ENCODE assay signal across 9 mouse cellular contexts in the genomic region with DNA sequence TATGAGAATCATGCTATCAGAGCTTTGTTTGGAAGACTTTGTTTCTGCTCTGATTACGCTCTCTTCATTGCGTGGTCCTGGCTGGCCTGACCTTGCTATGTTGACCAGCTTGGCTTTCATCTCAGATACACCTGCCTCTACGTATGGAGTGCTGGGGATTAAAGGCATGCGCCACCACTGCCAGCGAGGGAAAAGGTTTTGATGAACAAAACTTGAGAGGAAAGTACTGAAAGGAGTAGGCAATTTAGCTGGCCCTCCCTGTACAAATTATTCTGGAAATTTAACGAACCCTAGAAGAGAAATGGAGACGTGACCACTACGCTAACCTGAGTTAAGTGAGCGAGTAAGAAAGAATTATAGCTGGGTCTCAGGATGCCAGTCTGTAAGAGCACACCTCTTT. TPM values are rescaled to one million over a fixed set of nuclear protein-coding genes. Genes with fewer than 3 reads are reported as not detected.
DNase-seq lines count a peak whose midpoint lies in the region; ATAC-seq and TF ChIP-seq lines count a peak whose summit lies in the region.
"Had no signal": no experiment of that assay in that cellular context is flagged by ENCODE, and none has a peak within 500 bp of the region (broad histone marks: within the 10 kb centered on the region; RNA-seq: fewer than 3 reads in every experiment).

No protein-coding gene starts in this region.

- no peak for ATAC-seq in kidney, postnatal 0 days (replicated peaks; ENCODE audit: low FRiP score, low read depth)
- ATAC-seq in forebrain, embryonic 12.5 days (ENCODE audit: low FRiP score): peak; percentile 7; the same call in 1 of the 2 replicates
- ATAC-seq in neural tube, embryonic 12.5 days (ENCODE audit: low FRiP score, low read depth): no peak

- 40% methylated on average over 9 of the region's 9 CpGs for WGBS in kidney, postnatal 0 days
- WGBS in forebrain, embryonic 12.5 days: 33% methylated on average over 9 of the region's 9 CpGs
- 47% methylated on average over 9 of the region's 9 CpGs for WGBS in limb, embryonic 10.5 days
- WGBS in neural tube, embryonic 12.5 days: 50% methylated on average over 9 of the region's 9 CpGs

- DNase-seq in kidney, postnatal 0 days (ENCODE audit: low spot score): no peak
- no peak for DNase-seq in kidney, adult 11 months
- DNase-seq in limb, embryonic 10.5 days (ENCODE audit: low spot score): peak; percentile 33
- DNase-seq in frontal cortex, postnatal 10 days (ENCODE audit: low spot score in 2 of 2): no peak
- no peak for DNase-seq in spleen, adult 12 weeks (ENCODE audit: low spot score)
- no peak for DNase-seq in spleen, postnatal 4 days (ENCODE audit: low spot score in 2 of 2)

- H3K4me3 ChIP-seq in kidney, postnatal 0 days (replicated peaks; ENCODE audit: low read depth, low read length): 0 out of 2 replicates have a peak overlapping the region, but pooled peaks have one; percentile 95
- H3K4me3 ChIP-seq in forebrain, embryonic 12.5 days (replicated peaks): no peak overlapping the region
- peak overlapping the region; percentile 82 for H3K4me3 ChIP-seq in limb, embryonic 10.5 days
- H3K4me3 ChIP-seq in neural tube, embryonic 12.5 days: no peak overlapping the region; the same call in 1 of the 2 replicates

- no peaks in the 10 kb centered on the region for H3K36me3 ChIP-seq in kidney, postnatal 0 days (ENCODE audit: insufficient read depth, low read length)
- no peaks in the 10 kb centered on the region for H3K36me3 ChIP-seq in forebrain, embryonic 12.5 days (replicated peaks)
- H3K36me3 ChIP-seq in limb, embryonic 10.5 days: no peaks in the 10 kb centered on the region
- H3K36me3 ChIP-seq in neural tube, embryonic 12.5 days: no peaks in the 10 kb centered on the region

- no peaks in the 10 kb centered on the region for H3K27me3 ChIP-seq in kidney, postnatal 0 days (ENCODE audit: insufficient read depth, low read length)
- H3K27me3 ChIP-seq in forebrain, embryonic 12.5 days: peaks cover 4% of the 10 kb centered on the region; the same call in 1 of the 2 replicates
- no peaks in the 10 kb centered on the region for H3K27me3 ChIP-seq in limb, embryonic 10.5 days (ENCODE audit: low read depth, poor library complexity, severe bottlenecking)
- no peaks in the 10 kb centered on the region for H3K27me3 ChIP-seq in neural tube, embryonic 12.5 days (replicated peaks)
- H3K27me3 ChIP-seq: Patski had no signal

- peak overlapping the region; percentile 77 for H3K4me2 ChIP-seq in kidney, postnatal 0 days (ENCODE audit: low read length)
- H3K4me2 ChIP-seq in forebrain, embryonic 12.5 days: peak overlapping the region; percentile 60
- H3K4me2 ChIP-seq in neural tube, embryonic 12.5 days (replicated peaks): peak overlapping the region; percentile 67

- H3K4me1 ChIP-seq in kidney, postnatal 0 days (replicated peaks; ENCODE audit: insufficient read depth, low read length): peaks cover 6% of the 10 kb centered on the region
- peaks cover 25% of the 10 kb centered on the region for H3K4me1 ChIP-seq in forebrain, embryonic 12.5 days
- H3K4me1 ChIP-seq in limb, embryonic 10.5 days: peaks cover 20% of the 10 kb centered on the region
- peaks cover 17% of the 10 kb centered on the region for H3K4me1 ChIP-seq in neural tube, embryonic 12.5 days

- H3K27ac ChIP-seq in kidney, postnatal 0 days: peak overlapping the region; percentile 99; the same call in 1 of the 2 replicates
- H3K27ac ChIP-seq in forebrain, embryonic 12.5 days: peak overlapping the region; percentile 97
- H3K27ac ChIP-seq in limb, embryonic 10.5 days: peak overlapping the region; percentile 98
- H3K27ac ChIP-seq in neural tube, embryonic 12.5 days: peak overlapping the region; percentile 97; the same call in 1 of the 2 replicates

- no peaks in the 10 kb centered on the region for H3K9me3 ChIP-seq in kidney, postnatal 0 days (replicated peaks; ENCODE audit: low read length)
- H3K9me3 ChIP-seq in forebrain, embryonic 12.5 days: no peaks in the 10 kb centered on the region
- H3K9me3 ChIP-seq in limb, embryonic 10.5 days (replicated peaks): no peaks in the 10 kb centered on the region
- H3K9me3 ChIP-seq in neural tube, embryonic 12.5 days: no peaks in the 10 kb centered on the region

- H3K9ac ChIP-seq in kidney, postnatal 0 days (ENCODE audit: low read depth, low read length): no peak overlapping the region
- H3K9ac ChIP-seq in forebrain, embryonic 12.5 days: peak overlapping the region; percentile 93; the same call in 1 of the 2 replicates
- H3K9ac ChIP-seq in neural tube, embryonic 12.5 days: no peak overlapping the region

- no peak for TF ChIP-seq CTCF in kidney, postnatal 0 days (IDR thresholded peaks at IDR 0.05; ENCODE audit: low read depth)

RNA-seq across cellular contexts. Expression of a gene that starts 1.0 kb away (rescaled TPM):
- polyA plus RNA-seq in kidney, postnatal 0 days (2015; fragmentation: Nextera tagmentation; extraction: Ambion mirVana): 174 TPM in 2 replicates
- 125 and 130 TPM in 2 replicates for polyA plus RNA-seq in forebrain, embryonic 12.5 days (2016; fragmentation: Nextera tagmentation; extraction: Ambion mirVana)
- 138 and 146 TPM in 2 replicates for polyA plus RNA-seq in limb, embryonic 10.5 days (2016; fragmentation: Nextera tagmentation; extraction: Ambion mirVana)
- polyA plus RNA-seq in neural tube, embryonic 12.5 days (2016; fragmentation: Nextera tagmentation; extraction: Ambion mirVana): 144 and 156 TPM in 2 replicates

RNA-seq across cellular contexts. Expression of a gene that starts 54.3 kb away (rescaled TPM):
- polyA plus RNA-seq in kidney, postnatal 0 days (2015; fragmentation: Nextera tagmentation; extraction: Ambion mirVana): 34.9 and 37.9 TPM in 2 replicates
- 87.5 and 95.3 TPM in 2 replicates for polyA plus RNA-seq in forebrain, embryonic 12.5 days (2016; fragmentation: Nextera tagmentation; extraction: Ambion mirVana)
- polyA plus RNA-seq in limb, embryonic 10.5 days (2016; fragmentation: Nextera tagmentation; extraction: Ambion mirVana): 109 and 111 TPM in 2 replicates
- 63.2 and 67.1 TPM in 2 replicates for polyA plus RNA-seq in neural tube, embryonic 12.5 days (2016; fragmentation: Nextera tagmentation; extraction: Ambion mirVana)

Comparison
In these comparisons a context has a peak if more than half of its experiments do, and no peak if none do; other contexts are left out.
1. H3K4me3 ChIP-seq: peak in kidney, postnatal 0 days (single experiment) and limb, embryonic 10.5 days (single experiment); none in forebrain, embryonic 12.5 days (single experiment) and neural tube, embryonic 12.5 days (single experiment).
2. Peak in every context shown above with its lines, with median percentiles within 50 percentile points of each other: H3K27ac ChIP-seq and H3K4me2 ChIP-seq.